Mouse (Mus musculus) CH12.LX (cell line): ENCODE data around the gene Creg1. TPM values are rescaled to one million over a fixed set of nuclear protein-coding genes. Genes with fewer than 3 reads are reported as not detected.

Source experiments
- DNase-seq: peaks from one replicate; pipeline ENCODE4 v3.0.0-alpha.2; 2013; ENCODE audit errors: extremely low read depth
- H3K27ac ChIP-seq: 2 replicates; pipeline ENCODE4 v1.5.1; 2012; ENCODE audit warnings: low read depth, mild to moderate bottlenecking, control low read depth, moderate library complexity; ENCODE audit not compliant: insufficient read depth
- H3K27me3 ChIP-seq: replicated peaks from 2 replicates; pipeline ENCODE3; 2012; ENCODE audit warnings: inconsistent platforms
- H3K36me3 ChIP-seq, 2 experiments: replicated peaks in 1 of 2; 2 replicates each; pipeline versions ENCODE3 to v1.6.1; 2012; ENCODE audit warnings: inconsistent platforms in 1 of 2, low read length in 1 of 2, mild to moderate bottlenecking in 1 of 2, mixed read lengths in 1 of 2, moderate library complexity in 1 of 2; ENCODE audit not compliant: control insufficient read depth in 1 of 2, insufficient read depth in 1 of 2
- H3K4me1 ChIP-seq, 2 experiments: 2 replicates each; pipeline ENCODE4 v1.6.1; 2012; ENCODE audit warnings: inconsistent platforms in 1 of 2, moderate library complexity in 1 of 2; ENCODE audit not compliant: insufficient read depth in 2 of 2, control insufficient read depth in 1 of 2
- H3K4me2 ChIP-seq: 2 replicates; pipeline ENCODE4 v1.6.1; 2012; ENCODE audit warnings: low read depth, mild to moderate bottlenecking, control low read depth; ENCODE audit not compliant: poor library complexity, insufficient read depth, severe bottlenecking
- H3K4me3 ChIP-seq, 3 experiments: fragments of 150-350 bp in 1 of 3; sonication (generic) in 1 of 3; replicated peaks in 1 of 3; 2 replicates each; pipeline versions ENCODE3 to v1.5.1; 2011 to 2012; ENCODE audit warnings: low read depth in 2 of 3, low read length in 2 of 3, mild to moderate bottlenecking in 2 of 3, moderate library complexity in 2 of 3, control low read depth in 1 of 3, improper control_type of control experiment in 1 of 3, inconsistent platforms in 1 of 3, mixed read lengths in 1 of 3; ENCODE audit not compliant: poor library complexity in 1 of 3
- H3K79me2 ChIP-seq: replicated peaks from 2 replicates; pipeline ENCODE4 v1.6.1; 2012; ENCODE audit warnings: mild to moderate bottlenecking, moderate library complexity; ENCODE audit not compliant: control insufficient read depth, poor library complexity, insufficient read depth, severe bottlenecking; ENCODE audit errors: extremely low read depth
- H3K9ac ChIP-seq: 2 replicates; pipeline ENCODE4 v1.6.1; 2012; ENCODE audit warnings: low read depth, mild to moderate bottlenecking, control low read depth, moderate library complexity; ENCODE audit not compliant: insufficient read depth
- H3K9me3 ChIP-seq: replicated peaks from 2 replicates; pipeline ENCODE3; 2012; ENCODE audit warnings: low read length, inconsistent platforms, mixed read lengths
- ELF1 ChIP-seq: IDR thresholded peaks from 2 replicates; pipeline ENCODE4 v1.6.1; 2014; ENCODE audit warnings: low read depth, mild to moderate bottlenecking, inconsistent platforms, low read length, improper control_type of control experiment
- ETS1 ChIP-seq: conservative IDR thresholded peaks from 2 replicates; pipeline ENCODE4 v1.6.1; 2012; ENCODE audit warnings: low read depth, mild to moderate bottlenecking, inconsistent platforms, low read length, improper control_type of control experiment, moderate library complexity
- GABPA ChIP-seq: IDR thresholded peaks from 2 replicates; pipeline ENCODE4 v1.6.1; 2012; ENCODE audit warnings: low read depth, low read length, improper control_type of control experiment, inconsistent platforms; ENCODE audit not compliant: insufficient replicate concordance
- HCFC1 ChIP-seq: IDR thresholded peaks from 2 replicates; pipeline ENCODE4 v1.6.1; 2012; ENCODE audit warnings: low read depth, mild to moderate bottlenecking, inconsistent platforms, low read length, improper control_type of control experiment
- IRF4 ChIP-seq: IDR thresholded peaks from 2 replicates; pipeline ENCODE4 v1.6.1; 2014; ENCODE audit warnings: low read depth, mild to moderate bottlenecking, inconsistent platforms, low read length, improper control_type of control experiment
- JUND ChIP-seq: conservative IDR thresholded peaks from 2 replicates; pipeline ENCODE4 v1.6.1; 2011; ENCODE audit warnings: low read depth, low read length, improper control_type of control experiment
- KAT2A ChIP-seq: IDR thresholded peaks from 2 replicates; pipeline ENCODE4 v1.6.1; 2012; ENCODE audit warnings: low read length, improper control_type of control experiment, inconsistent platforms; ENCODE audit not compliant: insufficient replicate concordance
- MAX ChIP-seq: IDR thresholded peaks from 2 replicates; pipeline ENCODE4 v1.6.1; 2011; ENCODE audit warnings: low read length, improper control_type of control experiment
- ZC3H11A ChIP-seq: IDR thresholded peaks from 2 replicates; pipeline ENCODE4 v1.6.1; 2012; ENCODE audit warnings: low read depth, mild to moderate bottlenecking, inconsistent platforms, low read length, improper control_type of control experiment
- ZMIZ1 ChIP-seq: IDR thresholded peaks from 2 replicates; pipeline ENCODE4 v1.6.1; 2012; ENCODE audit warnings: low read depth, mild to moderate bottlenecking, inconsistent platforms, low read length, improper control_type of control experiment
- ZNF384 ChIP-seq: IDR thresholded peaks from 2 replicates; pipeline ENCODE4 v1.6.1; 2012; ENCODE audit warnings: low read depth, low read length, improper control_type of control experiment, inconsistent platforms
- dilution Hi-C: fragments of 300-500 bp; cut with MboI; formaldehyde crosslinking; loops from 2 replicates; pipeline ENCODE4 v1.14.3; 2020; ENCODE audit warnings: low sequenced_read_pairs; ENCODE audit not compliant: extremely low pct_unique_long_range_greater_than_20kb, extremely low pct_ligation_motif_present
- in situ Hi-C: fragments of 300-500 bp; cut with MboI; formaldehyde crosslinking; loops from 3 replicates; pipeline ENCODE4 v1.14.3; 2019; ENCODE audit warnings: low sequenced_read_pairs, low pct_ligation_motif_present, low pct_unique_long_range_greater_than_20kb, mixed read lengths
- polyA plus RNA-seq: library from polyadenylated mRNA; unstranded; fragments of >175 nt; gene quantifications from 2 replicates; pipeline ENCODE4 v1.2.1, GENCODE M21; 2012; ENCODE audit warnings: low read depth; ENCODE audit not compliant: insufficient read length
- total RNA-seq, 2 experiments: library from RNA; depleted of rRNA; stranded (reverse); fragments of 300-350 nt in 1 of 2; fragments of >200 nt in 1 of 2; gene quantifications; 2 replicates each; pipeline ENCODE4 v1.2.3; 2012 to 2014

The Creg1 gene
- total and polyA plus RNA-seq, 3 experiments: 22.3 to 44.3 (median 38.2) TPM

GRCm38 (mm10) chr1:165728057-165728639, 35.4 kb upstream of the Creg1 start:
- dilution Hi-C loops: no loop called here
- no peak overlapping the region for H3K9ac ChIP-seq

GRCm38 (mm10) chr1:165730129-165730528, 33.4 kb upstream of the Creg1 start:
- no peaks in the 10 kb centered on the region for H3K9me3 ChIP-seq
- H3K27ac ChIP-seq: no peak overlapping the region
- no peak overlapping the region for H3K9ac ChIP-seq
- H3K4me2 ChIP-seq: no peak overlapping the region
- H3K36me3 ChIP-seq: no peaks in the 10 kb centered on the region
- H3K4me3 ChIP-seq: no peak overlapping the region
- H3K27me3 ChIP-seq: no peaks in the 10 kb centered on the region
- H3K79me2 ChIP-seq: no peaks in the 10 kb centered on the region
- in situ Hi-C loops: no loop called here
- no peak for DNase-seq
- no peak for TF ChIP-seq JUND
- TF ChIP-seq MAX: no peak
- TF ChIP-seq ZC3H11A: no peak
- no peak for TF ChIP-seq GABPA
- no peak for TF ChIP-seq ETS1
- TF ChIP-seq KAT2A: no peak
- no peak for TF ChIP-seq ZNF384
- dilution Hi-C loops: no loop called here
- H3K4me1 ChIP-seq: peaks cover 0 to under 1% of the 10 kb centered on the region in 2 experiments; a peak in 2 of 4 replicates

More at GRCm38 (mm10) chr1:165728057-165728639, 35.4 kb upstream of the Creg1 start:
- Histone ChIP-seq H3K4me2 (no peak overlapping the region), H3K4me3 (no peak overlapping the region), H3K36me3 (no peaks in the 10 kb centered on the region), H3K27ac (no peak overlapping the region), H3K9me3 (no peaks in the 10 kb centered on the region), H3K27me3 (no peaks in the 10 kb centered on the region), H3K4me1 (peaks cover 2 to 14% of the 10 kb centered on the region in 2 experiments; a peak in 2 of 4 replicates), H3K79me2 (no peaks in the 10 kb centered on the region)
- TF ChIP-seq ZC3H11A: no peak
- peak; percentile 60 for TF ChIP-seq HCFC1
- no peak for DNase-seq
- in situ Hi-C loops: no loop called here

GRCm38 (mm10) chr1:165731553-165731952, 32.0 kb upstream of the Creg1 start:
- H3K27ac ChIP-seq: no peak overlapping the region
- TF ChIP-seq ELF1: no peak
- no peak for TF ChIP-seq ZMIZ1
- TF ChIP-seq HCFC1: no peak
- TF ChIP-seq IRF4: no peak
- no peak for TF ChIP-seq KAT2A
- H3K4me1 ChIP-seq: peaks cover 0 to 13% of the 10 kb centered on the region in 2 experiments; a peak in 2 of 4 replicates
- H3K4me3 ChIP-seq: no peak overlapping the region
- dilution Hi-C loops (no loop called here), in situ Hi-C loops (no loop called here)
- H3K9ac ChIP-seq: no peak overlapping the region
- H3K4me2 ChIP-seq: no peak overlapping the region
- H3K27me3 ChIP-seq: no peaks in the 10 kb centered on the region
- H3K36me3 ChIP-seq: no peaks in the 10 kb centered on the region
- DNase-seq: no peak
- no peaks in the 10 kb centered on the region for H3K79me2 ChIP-seq
- H3K9me3 ChIP-seq: no peaks in the 10 kb centered on the region
